In genomic region chr4:131303936-131304335, GRCm38 (mm10) we compare ENCODE assay signal across 16 mouse cellular contexts.
A peak's percentile ranks its signal among the peaks of the same experiment; 100 is the strongest.
DNase-seq lines count a peak whose midpoint lies in the region; ATAC-seq and TF ChIP-seq lines count a peak whose summit lies in the region.
"Had no signal": no experiment of that assay in that cellular context is flagged by ENCODE, and none has a peak within 500 bp of the region (broad histone marks: within the 10 kb centered on the region; RNA-seq: fewer than 3 reads in every experiment).

No protein-coding gene starts in this region.

- no peaks in the 10 kb centered on the region for H3K79me2 ChIP-seq in heart, adult 2 months (replicated peaks; ENCODE audit: control insufficient read depth, insufficient read depth, low read length)

- no peak overlapping the region for H3K4me2 ChIP-seq in heart, postnatal 0 days (ENCODE audit: low read depth, low read length)
- H3K4me2 ChIP-seq: hindbrain, embryonic 14.5 days; stomach, embryonic 15.5 days had no signal

- ATAC-seq in heart, postnatal 0 days (ENCODE audit: insufficient read depth, low read depth), result peak; percentile 39
- ATAC-seq: forebrain, embryonic 16.5 days had no signal

- no peaks in the 10 kb centered on the region for H3K27me3 ChIP-seq in heart, postnatal 0 days (ENCODE audit: control insufficient read depth, insufficient read depth, low read length)
- H3K27me3 ChIP-seq in heart, adult 2 months (ENCODE audit: control insufficient read depth, insufficient read depth, low read length), result no peaks in the 10 kb centered on the region
- H3K27me3 ChIP-seq: stomach, embryonic 15.5 days had no signal

- peak; percentile 89 to 93 for DNase-seq in cerebellum, postnatal 10 days
- no peak for DNase-seq in cerebellum, adult 9-10 months
- peak; percentile 17 for DNase-seq in heart, postnatal 0 days (ENCODE audit: low spot score)
- DNase-seq in heart, adult 2 months, result no peak
- DNase-seq in kidney, postnatal 36 days, result peak; percentile 14 to 58
- no peak for DNase-seq in kidney, adult 9 months
- DNase-seq in brain, embryonic 14.5 days (ENCODE audit: low read depth), result peak; percentile 42
- DNase-seq in urinary bladder, postnatal 4 days (ENCODE audit: low spot score in 2 of 2), result no peak
- DNase-seq: B cell, adult 2 months; gastrocnemius, postnatal 25 days; thymus, postnatal 25 days had no signal

- TF ChIP-seq CTCF in heart, postnatal 0 days (IDR thresholded peaks at IDR 0.05; ENCODE audit: low read depth), result no peak
- TF ChIP-seq CTCF in heart, adult 2 months (IDR thresholded peaks at IDR 0.05), result no peak
- no peak for TF ChIP-seq CTCF in brain, embryonic 14.5 days (IDR thresholded peaks at IDR 0.05; ENCODE audit: borderline replicate concordance, extremely low read depth, insufficient read depth, insufficient read length)

- no peak overlapping the region for H3K9ac ChIP-seq in heart, postnatal 0 days (replicated peaks; ENCODE audit: low read depth, low read length)
- no peak overlapping the region for H3K9ac ChIP-seq in heart, adult 2 months (ENCODE audit: low read depth, low read length)
- H3K9ac ChIP-seq: hindbrain, embryonic 14.5 days; liver, embryonic 14.5 days; stomach, embryonic 15.5 days had no signal

- intact Hi-C loops in heart, adult 2 months (cut with DNase I), result no loop called here

- TF ChIP-seq POLR2A in heart, adult 2 months (IDR thresholded peaks at IDR 0.05; ENCODE audit: insufficient read depth, low read depth, low read length), result no peak
- TF ChIP-seq POLR2A in brain, embryonic 14.5 days (IDR thresholded peaks at IDR 0.05; ENCODE audit: borderline replicate concordance, extremely low read depth, insufficient read depth, insufficient read length, poor library complexity, severe bottlenecking), result no peak

- H3K27ac ChIP-seq in heart, postnatal 0 days (ENCODE audit: low read depth), result no peak overlapping the region
- H3K27ac ChIP-seq in heart, adult 2 months, result no peak overlapping the region
- H3K27ac ChIP-seq: hindbrain, embryonic 14.5 days; limb, embryonic 10.5 days; liver, embryonic 14.5 days; stomach, embryonic 15.5 days had no signal

- no peak overlapping the region for H3K4me3 ChIP-seq in heart, postnatal 0 days (ENCODE audit: low read depth, low read length)
- H3K4me3 ChIP-seq in heart, adult 2 months, result no peak overlapping the region
- H3K4me3 ChIP-seq: limb, embryonic 10.5 days; stomach, embryonic 15.5 days had no signal

- 51% methylated on average over 3 of the region's 3 CpGs for WGBS in heart, postnatal 0 days
- 81% methylated on average over 3 of the region's 3 CpGs for WGBS in heart, adult 2 months

- H3K36me3 ChIP-seq in heart, postnatal 0 days (replicated peaks; ENCODE audit: control insufficient read depth, insufficient read depth, low read length), result no peaks in the 10 kb centered on the region
- no peaks in the 10 kb centered on the region for H3K36me3 ChIP-seq in heart, adult 2 months (ENCODE audit: control insufficient read depth, insufficient read depth, low read length)
- H3K36me3 ChIP-seq: limb, embryonic 10.5 days; stomach, embryonic 15.5 days had no signal

- no peaks in the 10 kb centered on the region for H3K9me3 ChIP-seq in heart, postnatal 0 days (replicated peaks; ENCODE audit: control insufficient read depth, low read length)
- H3K9me3 ChIP-seq: limb, embryonic 10.5 days; stomach, embryonic 15.5 days had no signal

- peaks cover 8% of the 10 kb centered on the region; the same call in 1 of the 2 replicates for H3K4me1 ChIP-seq in heart, postnatal 0 days (ENCODE audit: control insufficient read depth, insufficient read depth)
- no peaks in the 10 kb centered on the region for H3K4me1 ChIP-seq in heart, adult 2 months (ENCODE audit: control insufficient read depth, insufficient read depth, low read length)
- H3K4me1 ChIP-seq: stomach, embryonic 15.5 days had no signal

- TF ChIP-seq EP300 in heart, postnatal 0 days (IDR thresholded peaks at IDR 0.05; ENCODE audit: low read depth), result no peak
- TF ChIP-seq EP300 in heart, adult 2 months (IDR thresholded peaks at IDR 0.05; ENCODE audit: insufficient read depth, low read depth, low read length), result no peak

Comparison
In these comparisons a context has a peak if more than half of its experiments do, and no peak if none do; other contexts are left out.
1. DNase-seq: peak in cerebellum, postnatal 10 days (2 of 2), heart, postnatal 0 days (single experiment), kidney, postnatal 36 days (2 of 2) and brain, embryonic 14.5 days (single experiment); none in cerebellum, adult 9-10 months (single experiment), heart, adult 2 months (0 of 2), kidney, adult 9 months (single experiment) and urinary bladder, postnatal 4 days (0 of 2).